Mouse (Mus musculus): ENCODE results near the gene Dmxl2.

DNA sequence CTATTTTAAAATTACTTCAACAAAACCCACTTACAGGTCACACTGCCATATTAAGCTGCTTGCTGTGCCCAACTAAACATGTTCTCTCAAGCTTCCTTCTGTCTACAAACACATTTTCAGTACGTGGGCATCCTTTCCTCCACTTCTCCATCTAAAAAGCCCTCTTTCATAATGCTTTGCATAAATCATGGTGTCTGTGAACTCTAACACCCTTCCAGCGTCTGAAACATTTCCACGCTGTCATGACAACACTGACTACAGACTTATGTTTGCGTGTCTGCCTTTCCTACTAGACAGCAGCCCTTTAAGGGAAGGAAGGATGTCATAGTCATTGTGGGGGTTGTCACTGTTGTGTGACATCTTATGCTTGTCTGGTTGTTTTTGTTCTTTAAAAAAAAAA lies 27.4 kb downstream of the Dmxl2 start:
- no peak for TF ChIP-seq MAX (IDR thresholded peaks at IDR 0.05)
- no peak for TF ChIP-seq CTCF (IDR thresholded peaks at IDR 0.05; ENCODE audit: control insufficient read depth, insufficient read depth, insufficient read length)
- TF ChIP-seq MYOD1 (IDR thresholded peaks at IDR 0.05; ENCODE audit: control insufficient read depth, insufficient read length, low read depth): no peak
- no peak for TF ChIP-seq CEBPB (IDR thresholded peaks at IDR 0.05; ENCODE audit: low read depth)
- no peak for TF ChIP-seq USF1 (IDR thresholded peaks at IDR 0.05; ENCODE audit: low read depth)
- TF ChIP-seq MYOG (IDR thresholded peaks at IDR 0.05; ENCODE audit: control insufficient read depth, extremely low read depth, insufficient read length): no peak
- TF ChIP-seq FOSL1 (IDR thresholded peaks at IDR 0.05; ENCODE audit: insufficient read depth, low read length, poor library complexity, severe bottlenecking): no peak
